Mouse (Mus musculus) CD8-positive naive resting alpha-beta T cell, adult 2 months (primary cell): Measurements from ENCODE around the gene Vps41.

Source experiments
- DNase-seq, 2 experiments: peaks; one replicate each; pipeline ENCODE4 v3.0.0; 2022; ENCODE audit warnings: low read depth in 2 of 2, low spot score in 2 of 2

The Vps41 gene

DNA sequence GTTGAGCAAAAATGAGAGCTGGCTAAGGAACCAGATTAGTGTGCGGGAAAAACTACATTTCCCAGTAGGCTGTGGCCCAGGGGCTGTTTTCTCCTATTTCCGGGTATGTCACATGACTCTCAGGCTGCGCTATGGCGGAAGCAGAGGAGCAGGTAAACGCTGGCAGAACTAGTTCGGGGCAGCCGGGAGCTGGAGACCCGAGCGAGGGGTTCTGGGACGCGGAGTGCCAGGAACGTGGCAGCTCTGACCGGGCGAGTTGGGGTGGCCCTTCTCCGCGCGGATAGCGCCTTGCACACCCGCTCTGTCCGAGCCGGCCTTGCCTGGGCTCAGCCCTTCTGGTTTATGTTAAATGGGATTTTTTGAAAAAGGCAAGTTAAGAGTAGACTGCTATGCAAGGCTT is at the start of gene Vps41:
Gene Vps41 (plus strand): TSS at position 102 of the 400 bp plus-strand sequence.
- DNase-seq: peak; percentile 65 to 76

DNA sequence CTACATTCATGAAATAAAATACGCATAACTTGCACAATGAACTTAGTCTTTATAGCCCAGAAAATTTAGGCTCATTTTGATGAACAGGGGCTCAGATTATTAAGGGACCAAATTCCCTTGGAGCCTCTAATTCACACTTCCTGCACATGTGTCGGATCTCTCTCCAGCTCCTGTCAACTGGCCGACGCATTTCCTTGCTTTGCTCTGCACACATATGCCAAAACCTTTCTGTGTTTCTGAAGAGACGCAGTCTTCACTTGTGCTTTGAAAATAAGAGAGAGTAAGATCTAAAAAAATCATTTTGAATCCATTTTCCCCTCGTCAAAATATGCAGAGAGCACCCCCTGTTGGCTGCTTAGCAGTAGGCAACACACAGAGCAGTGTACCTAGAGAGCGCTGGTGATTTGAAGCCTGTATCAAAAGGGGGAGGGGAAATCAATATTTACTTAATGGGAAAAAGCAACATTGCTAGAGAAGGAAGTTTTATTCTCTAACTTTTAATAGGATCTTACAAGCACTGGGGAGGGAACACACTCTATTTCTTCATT is 18.5 kb upstream of the Vps41 start:
- DNase-seq: no peak

DNA sequence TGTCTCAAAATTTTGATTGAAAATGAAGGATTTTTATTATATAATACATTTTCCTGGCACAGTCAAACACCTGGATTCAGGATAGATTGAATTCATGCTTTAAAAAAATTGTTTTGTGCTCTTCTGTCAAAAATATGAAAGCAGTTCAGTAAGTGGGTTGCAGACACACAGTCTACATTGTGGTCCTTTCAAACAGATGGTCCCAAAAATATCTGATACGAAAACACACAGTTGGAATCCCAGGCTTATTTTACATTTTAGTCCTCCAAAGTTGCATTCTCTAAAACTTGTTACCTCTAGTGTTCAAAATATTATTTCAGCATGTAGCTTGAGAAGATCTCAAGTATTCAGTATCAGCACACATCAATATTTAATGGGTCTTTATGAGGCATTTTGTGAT is 5.4 kb upstream of the Vps41 start:
- DNase-seq: no peak

DNA sequence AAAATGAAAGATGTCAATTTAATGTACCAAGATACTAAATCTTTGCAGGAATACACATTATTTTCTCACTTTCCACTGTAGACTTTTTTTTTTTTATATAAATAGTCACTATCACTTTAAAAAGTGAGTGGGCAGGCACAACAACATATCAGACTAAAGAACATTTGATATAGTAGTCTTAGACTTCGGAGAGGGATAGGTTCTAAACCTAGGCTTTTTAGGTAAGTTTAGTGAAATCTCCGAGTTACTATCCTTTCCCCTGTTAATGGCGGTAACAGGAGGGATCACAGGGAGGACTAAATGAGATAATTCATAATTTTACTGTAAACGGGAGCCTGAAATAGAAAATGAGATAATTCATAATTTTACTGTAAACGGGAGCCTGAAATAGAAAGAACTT is 379 bp upstream of the Vps41 start:
- DNase-seq: no peak

DNA sequence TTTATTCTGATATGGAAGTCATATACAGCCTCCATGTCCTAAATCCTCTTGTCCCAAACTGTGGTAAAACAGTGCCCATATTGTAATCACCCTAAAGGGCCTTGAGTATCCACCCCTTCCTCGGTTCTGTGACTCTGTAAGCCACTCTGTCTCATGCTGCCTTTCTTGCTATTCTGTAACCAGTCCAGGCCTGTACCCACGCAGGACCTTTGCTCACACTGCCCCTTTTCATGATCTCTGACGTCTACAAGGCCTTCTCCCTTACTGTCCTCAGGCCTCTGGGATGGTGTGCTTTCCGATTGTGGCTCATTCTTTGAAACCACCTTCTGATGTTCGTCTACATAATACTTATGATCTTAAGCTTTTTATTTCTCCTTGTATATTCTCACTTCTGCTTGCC is 1.4 kb downstream of the Vps41 start:
- DNase-seq: no peak

DNA sequence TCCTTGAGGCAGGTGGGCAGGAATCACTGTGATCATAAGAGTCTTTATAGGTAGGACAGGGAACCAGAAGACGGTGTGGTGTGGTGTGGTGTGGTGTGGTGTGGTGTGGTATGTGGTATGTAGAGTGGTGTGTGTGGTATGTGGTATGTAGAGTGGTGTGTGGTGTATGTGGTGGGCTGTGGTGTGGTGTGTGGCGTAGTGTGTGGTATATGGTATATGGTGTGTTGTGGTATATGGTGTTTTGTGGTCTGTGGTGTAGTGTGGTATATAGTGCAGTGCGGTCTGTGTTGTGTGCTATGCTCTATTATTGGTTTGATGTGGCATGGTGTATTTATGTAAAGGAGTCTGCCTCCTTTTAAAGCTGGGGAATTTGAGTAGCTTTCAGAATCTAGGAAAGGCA is 13.6 kb downstream of the Vps41 start:
- no peak for DNase-seq

DNA sequence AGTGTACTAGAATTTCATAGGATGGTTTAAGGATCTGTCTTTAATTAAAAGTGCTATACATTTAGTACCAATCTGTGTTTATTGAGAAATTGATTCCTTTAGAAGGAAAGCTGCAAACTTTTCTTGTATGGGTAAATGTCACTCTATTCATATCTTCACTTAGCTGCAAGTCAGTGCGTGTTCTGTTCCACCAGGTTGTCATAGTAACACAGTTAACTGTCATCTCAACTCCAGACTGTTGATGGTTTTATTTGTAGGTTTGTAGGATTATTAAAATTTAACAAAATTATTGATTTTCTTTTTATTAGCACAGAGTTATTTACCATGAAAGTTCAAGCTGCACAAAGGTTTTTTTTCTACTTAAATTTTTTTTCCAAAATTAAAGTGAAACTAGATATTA is 19.5 kb downstream of the Vps41 start:
- no peak for DNase-seq

DNA sequence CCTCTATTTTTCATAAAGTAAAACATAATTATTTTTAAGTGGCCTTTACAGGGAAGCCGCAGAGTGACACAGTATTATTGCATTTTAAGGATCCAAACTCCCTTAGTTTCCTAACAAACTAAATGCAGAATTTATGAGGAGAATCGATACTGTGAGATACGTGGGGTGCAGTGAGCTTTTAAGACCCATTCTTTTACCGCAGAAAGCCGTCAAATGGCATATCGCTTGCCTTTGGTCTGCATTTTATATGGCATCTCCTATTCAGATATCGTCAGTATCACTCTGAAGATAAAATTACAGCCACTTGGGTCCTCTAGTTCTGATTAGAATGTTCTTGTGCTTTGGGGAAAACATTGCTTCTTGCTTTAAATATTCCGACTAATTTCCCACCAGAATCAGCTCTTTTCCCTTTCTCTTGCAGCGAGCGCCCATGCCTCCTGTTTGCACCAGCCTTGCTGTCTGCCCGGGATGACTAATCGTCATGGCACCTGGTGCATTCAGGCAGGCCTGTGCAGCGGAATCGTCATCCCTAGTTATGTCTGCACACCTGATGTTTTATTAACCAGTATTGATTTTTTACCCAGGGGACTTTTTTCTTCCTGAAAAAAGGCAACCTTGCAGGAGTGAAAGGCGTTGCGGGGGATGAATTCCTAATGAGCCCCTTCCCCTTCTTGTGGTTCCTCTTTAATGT is 26.6 kb downstream of the Vps41 start:
- DNase-seq: no peak

DNA sequence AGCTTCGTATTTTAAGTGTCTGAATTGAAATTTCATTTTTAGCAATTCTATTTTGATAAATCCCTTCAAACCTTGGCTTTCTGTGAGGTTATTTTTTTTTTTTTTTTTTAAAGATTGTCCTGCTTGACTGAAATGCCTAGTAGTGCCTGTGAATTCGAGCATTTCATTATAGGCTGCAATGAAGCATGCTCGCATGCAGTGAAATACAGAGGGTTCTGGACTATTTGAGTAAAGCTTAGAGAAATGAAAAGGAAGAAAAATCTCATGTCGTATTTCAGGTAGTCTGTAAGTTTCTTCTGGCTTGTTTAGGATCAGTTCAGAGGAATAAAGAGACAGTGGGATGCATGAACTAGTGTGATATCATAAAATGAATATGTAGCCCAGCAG is 27.2 kb downstream of the Vps41 start:
- DNase-seq: no peak

DNA sequence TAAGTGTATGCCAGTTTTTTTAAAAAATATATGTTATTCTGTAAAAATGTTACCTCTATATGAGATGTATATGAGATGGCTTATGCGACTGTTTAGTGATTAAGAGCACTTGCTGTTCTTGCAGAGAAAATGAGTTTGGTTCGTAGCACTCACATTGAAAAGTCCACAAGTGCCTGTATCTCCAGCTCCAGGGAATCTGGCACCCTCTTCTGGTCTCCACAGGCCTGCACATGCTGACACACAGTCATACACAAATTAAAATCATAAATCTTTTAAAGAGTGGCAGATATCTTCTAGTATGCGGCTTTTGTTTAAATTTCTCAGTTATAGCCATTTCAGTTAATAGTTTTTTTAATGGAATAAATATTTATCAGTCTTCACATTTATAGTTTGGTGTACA is 40.9 kb downstream of the Vps41 start:
- no peak for DNase-seq

DNA sequence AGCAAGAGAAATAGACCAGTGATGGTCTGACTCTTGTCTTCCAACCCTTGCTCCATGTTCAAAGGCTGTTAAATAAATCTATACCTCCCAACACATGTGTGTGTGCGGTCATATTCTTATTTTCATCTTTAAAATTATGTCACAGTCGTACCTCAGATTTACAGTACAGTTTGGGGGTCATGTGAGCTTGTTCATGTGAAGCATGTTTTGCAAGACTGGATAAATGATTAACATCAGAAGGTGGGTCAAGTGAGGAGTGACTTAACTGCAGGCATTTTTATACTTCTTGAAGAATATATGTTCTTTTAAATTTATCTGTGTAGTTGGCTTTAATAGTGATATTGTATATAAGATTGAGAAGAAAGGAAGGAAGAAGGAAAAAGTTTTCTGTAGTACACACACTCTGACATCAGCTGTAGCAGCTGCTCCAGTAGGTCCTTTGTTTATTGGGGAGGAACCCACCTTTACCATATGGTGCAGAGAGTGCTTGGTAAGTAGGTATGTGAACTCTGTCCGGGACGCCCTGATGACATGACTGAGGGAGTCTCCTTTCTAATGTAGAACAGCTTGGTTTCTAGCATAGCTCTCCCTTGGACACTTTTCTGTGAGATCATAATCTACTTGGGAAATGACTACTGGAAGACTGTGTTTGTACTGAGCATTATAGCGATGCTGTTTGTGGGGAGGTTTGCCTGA is 42.4 kb downstream of the Vps41 start:
- no peak for DNase-seq

DNA sequence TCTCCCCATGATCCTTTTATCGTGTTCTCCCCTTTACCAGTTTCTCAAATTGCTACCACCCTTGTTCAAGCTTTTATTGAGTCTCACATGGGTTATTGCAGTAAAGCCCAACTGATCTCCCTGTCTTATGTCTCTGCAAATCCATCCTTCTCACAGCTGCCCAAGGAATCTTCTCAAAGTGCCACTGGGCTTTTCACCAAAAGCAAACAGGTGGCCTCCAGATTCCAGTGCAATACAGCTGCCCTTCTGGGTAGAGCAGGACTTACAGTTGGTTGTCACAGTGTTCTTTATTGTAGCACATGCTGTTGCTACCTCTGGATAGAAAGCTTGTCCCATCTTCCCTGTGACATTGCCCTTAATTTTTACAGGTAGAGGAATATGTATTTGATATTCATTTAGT is 44.4 kb downstream of the Vps41 start:
- no peak for DNase-seq

DNA sequence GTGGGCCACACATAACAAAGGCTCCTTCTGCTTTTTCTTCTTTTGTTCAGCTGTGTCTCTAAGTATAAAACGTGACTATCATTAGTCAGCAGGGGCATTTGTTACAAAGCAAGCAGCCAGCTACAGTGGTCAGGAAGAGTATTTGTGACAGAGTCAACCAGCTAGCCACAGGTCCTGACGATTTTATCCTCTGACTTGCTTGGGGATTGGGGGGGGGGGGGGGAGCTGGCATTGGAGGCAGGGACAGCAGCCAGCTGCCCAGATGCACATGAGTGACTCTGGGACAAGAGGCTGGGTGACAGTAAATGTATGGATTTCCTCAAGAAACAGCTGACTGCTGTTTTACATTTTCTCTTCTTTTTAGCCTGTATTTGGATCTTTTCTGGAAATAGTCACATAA is 50.8 kb downstream of the Vps41 start:
- DNase-seq: no peak

DNA sequence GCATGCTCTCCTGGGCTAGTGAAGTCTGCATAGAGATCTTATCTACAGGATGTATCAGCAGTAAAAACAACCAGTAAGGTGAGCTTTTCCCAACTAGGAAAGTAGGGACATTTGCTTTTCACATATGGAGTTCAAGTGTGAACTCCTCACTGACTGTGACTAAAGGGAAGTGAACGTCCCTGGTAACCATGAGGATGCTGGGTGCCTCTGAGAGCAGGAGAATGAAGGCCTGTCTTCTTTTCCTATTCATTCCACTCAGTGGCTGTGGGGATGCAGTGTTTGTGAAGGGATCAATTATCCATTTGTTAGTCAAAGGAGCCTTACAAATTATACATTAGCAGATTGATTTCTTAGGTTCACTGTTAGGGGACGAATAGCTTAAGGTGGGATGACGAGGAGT is 51.4 kb downstream of the Vps41 start:
- no peak for DNase-seq

DNA sequence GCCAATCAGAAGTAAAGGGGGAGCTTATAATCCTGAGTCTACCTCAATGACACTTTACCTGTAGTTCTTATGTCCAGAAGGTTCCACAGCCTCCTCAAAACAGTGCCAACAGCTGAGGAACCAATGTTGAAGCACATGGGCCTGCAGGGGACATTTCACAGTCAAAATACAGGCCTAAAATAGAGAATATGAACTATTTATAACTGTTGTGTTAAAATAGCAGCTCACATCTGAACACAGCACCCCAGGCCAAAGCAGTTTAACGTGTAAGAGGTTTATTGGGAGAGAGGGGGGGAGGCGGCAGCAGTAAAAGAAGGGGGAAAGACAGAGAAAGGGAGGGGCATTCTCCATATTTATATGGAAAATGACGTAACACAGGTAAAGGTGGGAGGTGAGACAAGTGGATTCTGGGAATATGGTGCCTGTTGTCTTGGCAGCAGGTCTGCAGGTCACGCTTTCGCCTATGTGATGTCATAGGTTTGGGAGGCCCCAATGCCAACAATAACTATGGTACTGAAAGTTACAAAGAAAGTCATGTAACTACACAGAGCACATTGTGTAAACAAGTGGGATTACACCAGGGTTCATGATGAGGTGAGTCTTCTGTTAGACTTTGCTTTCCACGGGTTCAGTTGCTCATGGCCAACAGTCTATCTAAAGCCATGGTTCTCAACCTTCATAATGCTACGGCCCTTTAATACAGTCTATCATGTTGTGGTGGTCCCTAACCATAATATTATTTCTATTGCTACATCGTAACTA is 56.5 kb downstream of the Vps41 start:
- no peak for DNase-seq

DNA sequence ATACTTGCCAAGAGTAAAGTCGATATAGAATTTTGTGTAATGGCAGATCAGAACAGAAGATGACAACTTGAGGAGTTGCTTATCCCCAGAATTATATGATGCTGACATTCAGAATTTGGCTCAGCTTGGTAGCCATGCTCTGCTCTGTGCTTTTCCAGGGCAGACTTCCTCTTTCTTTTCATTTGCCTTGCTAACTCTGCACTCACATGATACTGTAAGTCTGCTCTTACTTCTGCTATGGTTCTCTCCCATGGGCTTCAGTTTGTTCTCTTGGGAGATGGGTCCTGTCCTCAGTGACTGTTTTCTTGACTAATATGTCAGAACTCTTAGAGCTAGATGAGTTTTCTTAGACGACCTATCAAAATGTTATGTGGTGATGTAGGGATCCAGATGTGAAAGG is 64.2 kb downstream of the Vps41 start:
- DNase-seq: no peak

DNA sequence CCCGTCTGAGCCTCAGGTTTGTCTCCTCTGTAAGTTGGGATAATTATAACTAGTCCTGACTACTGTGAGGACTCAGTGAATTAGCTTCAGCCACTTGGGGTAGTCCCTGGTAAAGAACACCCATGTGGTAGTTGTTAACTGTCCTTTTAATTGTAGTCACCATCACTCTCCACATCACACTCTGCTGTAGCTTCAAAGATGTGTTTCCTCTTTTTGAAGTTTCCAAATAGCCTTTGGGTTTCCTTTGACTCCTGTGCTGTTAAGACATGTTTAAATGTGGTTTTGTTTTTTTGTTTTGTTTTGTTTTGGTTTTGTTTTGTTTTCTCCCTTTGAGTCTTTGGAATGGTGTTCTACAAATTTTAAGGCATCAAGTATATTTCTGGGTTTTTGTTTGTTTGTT is 68.6 kb downstream of the Vps41 start:
- DNase-seq: no peak

DNA sequence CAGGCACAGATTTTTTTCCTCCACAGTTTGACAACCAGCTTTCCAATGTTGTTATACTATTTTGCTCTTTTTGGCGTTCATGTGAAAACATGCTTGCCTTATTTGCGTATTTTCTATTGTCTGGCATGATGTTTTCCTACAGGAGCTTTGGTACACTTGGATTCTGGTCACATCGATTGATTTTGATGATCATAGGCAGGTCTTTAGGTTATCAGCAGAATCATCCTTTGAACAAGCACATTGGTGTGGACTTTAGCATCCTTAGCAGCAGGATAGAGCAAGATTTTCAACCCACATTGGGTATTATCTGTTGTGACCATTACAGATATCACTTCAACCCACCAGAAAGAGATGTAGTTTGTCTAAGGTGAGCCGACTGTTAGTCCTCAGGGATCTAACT is 71.0 kb downstream of the Vps41 start:
- no peak for DNase-seq

DNA sequence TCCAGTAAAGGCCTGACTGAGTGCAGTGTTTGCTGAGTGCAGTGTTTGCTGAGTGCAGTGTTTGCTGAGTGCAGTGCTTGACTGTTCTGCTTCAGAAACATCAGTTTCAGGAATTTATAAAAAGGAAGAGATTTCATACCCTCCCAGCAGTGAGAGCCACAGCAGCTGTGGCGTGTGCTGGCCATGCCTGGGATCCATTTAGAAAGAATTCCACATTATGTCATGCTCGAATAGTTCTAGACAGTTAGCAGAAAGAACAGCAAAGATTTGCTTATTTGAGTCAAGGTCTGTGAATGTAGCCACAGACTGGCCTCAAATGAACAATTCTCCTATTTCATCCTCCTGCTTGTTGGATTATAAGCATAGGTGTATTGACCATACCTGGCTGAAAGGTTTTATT is 71.6 kb downstream of the Vps41 start:
- no peak for DNase-seq

DNA sequence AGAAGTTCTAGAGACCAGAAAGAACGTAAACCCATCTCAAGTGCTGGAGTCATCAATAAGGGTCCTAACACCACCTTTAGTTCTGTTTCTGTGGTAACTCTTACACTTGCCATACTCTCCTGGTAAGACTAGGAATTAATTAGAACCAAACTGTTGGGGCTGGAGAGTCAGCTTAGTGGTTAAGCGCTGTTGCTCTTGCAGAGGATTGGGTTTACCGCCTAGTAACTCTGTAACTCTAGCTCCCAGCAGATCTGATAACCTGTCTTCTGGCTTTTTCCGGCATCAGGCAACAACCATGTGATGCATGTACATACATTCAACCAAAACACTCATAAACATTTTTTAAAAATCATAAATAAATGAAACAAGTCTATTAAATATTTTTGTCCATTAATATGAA is 72.6 kb downstream of the Vps41 start:
- no peak for DNase-seq

DNA sequence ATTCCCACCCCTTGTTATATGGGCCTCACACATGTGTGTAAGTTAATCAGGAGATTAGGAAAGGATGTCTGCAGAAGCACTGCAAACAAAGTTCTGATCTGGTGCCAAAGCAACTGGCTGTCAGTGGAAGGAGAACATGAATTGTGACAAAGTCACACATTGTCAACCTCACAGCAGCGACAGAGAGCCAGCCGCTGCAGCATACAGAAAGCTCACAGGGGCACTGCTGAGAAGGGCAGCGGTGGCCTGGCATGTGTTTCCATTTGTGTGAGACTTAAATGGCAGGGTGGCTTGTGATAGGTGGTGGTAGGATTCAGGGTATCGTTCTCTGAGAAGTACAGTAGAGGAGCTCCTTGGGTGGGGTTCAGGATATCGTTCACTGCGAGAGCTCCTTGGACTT is 73.0 kb downstream of the Vps41 start:
- no peak for DNase-seq

DNA sequence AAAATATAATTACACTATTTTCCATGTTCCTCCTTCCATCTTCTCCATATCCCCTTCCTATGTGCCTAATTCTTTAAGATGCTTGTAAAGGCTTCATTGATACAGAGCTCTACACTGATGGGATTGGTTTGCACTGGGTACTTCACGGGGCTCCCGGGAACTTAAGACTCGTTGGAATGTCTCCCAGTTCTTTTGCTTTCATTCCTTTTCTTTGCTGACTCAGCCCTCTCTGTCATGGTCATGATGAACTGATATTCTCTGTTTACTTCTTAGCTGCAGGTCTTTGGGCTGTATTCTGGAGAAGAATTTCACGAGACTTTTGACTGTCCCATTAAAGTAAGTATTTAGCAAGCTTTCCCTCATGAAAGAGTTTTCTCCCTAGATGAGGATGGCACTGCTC is 74.2 kb downstream of the Vps41 start:
- no peak for DNase-seq
